Mouse (Mus musculus) urinary bladder, postnatal 10 days (tissue): ENCODE data around the gene Pigv.

ENCODE experiments used
- DNase-seq: peaks from one replicate; pipeline ENCODE4 v3.0.0; 2022; ENCODE audit warnings: low spot score

The Pigv gene

GRCm38 (mm10) chr4:133613867-133614266 lies 58.6 kb downstream of the Pigv start:
- DNase-seq: no peak

GRCm38 (mm10) chr4:133613026-133613425 lies 59.4 kb downstream of the Pigv start:
- DNase-seq: no peak

GRCm38 (mm10) chr4:133612416-133612815 lies 60.0 kb downstream of the Pigv start:
- DNase-seq: no peak

- no peak for DNase-seq
Observed at GRCm38 (mm10) chr4:133611815-133612214, 60.6 kb downstream of the Pigv start.
